Comparison of ENCODE assay signal across 1 mouse cellular context in the genomic region with DNA sequence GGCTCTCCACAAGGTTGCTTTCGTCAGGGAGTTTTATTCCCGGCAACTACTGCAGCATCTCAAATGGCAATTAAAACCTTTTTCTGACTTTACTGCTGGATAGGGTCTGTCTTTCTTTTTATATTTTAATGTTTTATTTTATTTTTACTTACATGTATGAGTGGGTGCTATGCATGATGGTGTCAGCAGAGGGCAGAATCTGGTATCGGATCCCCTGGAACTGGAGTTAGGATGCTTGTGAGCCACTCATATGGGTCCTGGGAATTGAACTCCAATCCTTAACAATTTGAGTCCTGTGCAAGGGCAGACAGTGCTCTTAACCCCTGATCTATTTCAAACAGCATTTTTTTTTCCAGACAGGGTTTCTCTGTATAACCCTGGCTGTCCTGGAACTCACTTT.
TF ChIP-seq lines count a peak whose summit lies in the region.

No protein-coding gene starts in this region.

TF ChIP-seq in MEL, 35 proteins besides CTCF, POLR2A, EP300 and RAD21:
- no peak for TF ChIP-seq TCF12 (IDR thresholded peaks at IDR 0.05; ENCODE audit: low read depth, low read length)
- TF ChIP-seq SMC3 (IDR thresholded peaks at IDR 0.05; ENCODE audit: low read depth, low read length) = peak; percentile 53
TF ChIP-seq in MEL: peak in this region for 1.
